Mouse (Mus musculus): ENCODE measurements around the gene Gpr25. TPM values are rescaled to one million over a fixed set of nuclear protein-coding genes. Genes with fewer than 3 reads are reported as not detected.

Gene Gpr25
- polyA plus RNA-seq (2015; fragmentation: Nextera tagmentation; extraction: Ambion mirVana): 1.7 and 2.4 TPM in 2 replicates

DNA sequence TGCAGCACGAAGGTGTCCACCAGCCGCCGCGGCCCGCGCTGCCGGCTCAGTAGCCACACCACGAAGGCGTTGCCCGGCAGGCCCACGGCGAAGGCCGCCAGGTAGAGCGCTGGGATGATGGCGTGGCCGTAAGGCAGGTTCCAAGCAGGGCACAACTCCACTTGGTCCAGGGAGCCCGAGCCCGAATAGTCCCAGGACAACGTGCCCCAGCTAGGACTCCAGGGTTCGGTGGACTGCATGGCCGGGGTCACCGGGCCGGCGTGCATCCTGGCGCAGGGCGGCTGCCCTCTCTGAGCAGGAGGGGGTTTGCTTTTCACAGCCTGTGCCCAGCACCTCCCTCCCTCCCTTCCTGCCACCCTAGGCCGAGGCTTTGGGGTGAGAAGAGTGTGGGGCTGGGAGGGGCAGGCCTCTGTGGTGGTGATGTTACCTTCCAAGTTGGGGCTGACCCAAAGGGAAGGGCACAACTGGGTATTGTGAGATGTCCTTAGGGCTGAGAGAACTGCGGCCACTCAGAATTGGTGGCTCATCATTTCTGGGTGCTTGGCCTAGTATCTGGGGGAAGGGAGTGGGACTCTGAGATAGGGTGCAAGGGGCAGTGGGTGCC lies at the start of gene Gpr25:
TSS of gene Gpr25 (minus strand) at position 239 of the 604 bp plus-strand sequence.

DNA sequence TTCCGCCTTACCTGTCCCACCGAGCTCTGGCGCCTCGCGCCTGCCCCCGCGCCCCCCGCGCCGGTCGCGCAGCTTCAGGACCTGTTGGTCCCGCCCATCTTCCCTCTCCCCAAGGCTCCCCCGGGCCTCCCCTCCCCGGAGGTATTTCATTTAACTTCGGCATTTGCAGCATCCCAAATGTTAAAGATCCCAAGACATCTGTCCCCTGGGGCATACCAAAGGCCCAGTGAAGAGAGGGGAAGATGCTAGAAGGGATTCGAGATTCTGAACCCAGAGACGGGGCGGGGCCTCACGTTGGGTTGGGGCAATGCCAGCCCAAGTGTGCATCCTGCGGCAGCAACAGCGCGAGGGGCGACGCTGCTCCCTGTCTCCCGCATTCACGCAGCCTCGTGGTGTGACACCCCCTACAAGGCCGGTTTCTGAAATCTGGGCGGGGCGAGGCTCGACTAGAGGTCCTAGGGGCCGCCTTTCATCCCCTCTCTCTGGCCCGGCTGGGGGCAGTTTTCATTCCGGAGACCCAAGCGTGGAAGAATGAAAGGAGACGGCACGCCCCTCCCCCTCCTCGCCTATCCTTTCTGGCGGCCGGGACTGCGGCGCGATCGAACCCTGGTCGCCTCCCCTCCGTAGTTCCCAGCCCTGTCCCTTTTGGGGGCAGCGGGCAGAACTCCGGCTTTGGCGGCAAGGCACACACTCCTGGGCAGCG lies 26.6 kb downstream of the Gpr25 start, which contains the start of gene Inava:
TSS of gene Inava (minus strand) at position 373 of the 703 bp plus-strand sequence.

DNA sequence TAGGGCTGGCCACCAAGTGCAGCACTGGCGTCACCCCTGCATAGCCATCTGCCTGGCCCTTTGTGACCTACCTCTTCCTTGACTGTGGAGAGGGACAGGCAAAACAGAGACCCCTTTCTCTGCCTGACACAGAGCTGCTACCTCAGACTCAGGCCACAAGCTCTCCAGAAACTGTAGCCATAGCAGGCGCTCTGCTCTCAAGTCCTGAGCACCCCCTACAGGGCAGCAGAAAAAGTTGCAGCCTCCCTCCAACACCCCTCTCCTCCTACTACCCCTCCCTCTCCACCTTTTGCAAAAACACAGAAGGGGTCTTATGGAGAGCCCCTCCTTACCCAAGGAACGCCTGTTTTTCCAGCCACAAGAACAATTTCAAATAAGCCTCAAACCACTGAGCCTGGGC lies 47.9 kb downstream of the Gpr25 start, which contains the start of gene Mroh3:
TSS of gene Mroh3 (minus strand) at position 26 of the 400 bp plus-strand sequence.

Other genes starting within 250 kb of the Gpr25 start
- gene Ascl5, start 210.1 kb downstream of the Gpr25 start, polyA plus RNA-seq (2015; fragmentation: Nextera tagmentation; extraction: Ambion mirVana): not detected in 2 replicates
- 0.08 and 0.10 TPM in 2 replicates for gene Cacna1s, start 208.1 kb downstream of the Gpr25 start, polyA plus RNA-seq (2015; fragmentation: Nextera tagmentation; extraction: Ambion mirVana)
- 20.3 and 26.3 TPM in 2 replicates for gene Kif21b, start 129.5 kb downstream of the Gpr25 start, polyA plus RNA-seq (2015; fragmentation: Nextera tagmentation; extraction: Ambion mirVana)
- gene Mroh3, start 48.0 kb downstream of the Gpr25 start, polyA plus RNA-seq (2015; fragmentation: Nextera tagmentation; extraction: Ambion mirVana): 0.31 and 0.55 TPM in 2 replicates
- 2.5 and 3.5 TPM in 2 replicates for gene Inava, start 26.6 kb downstream of the Gpr25 start, polyA plus RNA-seq (2015; fragmentation: Nextera tagmentation; extraction: Ambion mirVana)
- gene Camsap2, start 85.2 kb upstream of the Gpr25 start, polyA plus RNA-seq (2015; fragmentation: Nextera tagmentation; extraction: Ambion mirVana): 21.7 and 25.5 TPM in 2 replicates
- gene Ddx59, start 154.4 kb upstream of the Gpr25 start, polyA plus RNA-seq (2015; fragmentation: Nextera tagmentation; extraction: Ambion mirVana): 12.2 and 13.7 TPM in 2 replicates
- gene Kif14, start 205.5 kb upstream of the Gpr25 start, polyA plus RNA-seq (2015; fragmentation: Nextera tagmentation; extraction: Ambion mirVana): 0.44 and 0.47 TPM in 2 replicates